Mouse (Mus musculus) heart, adult 18-20 months (tissue): ENCODE measurements around the gene Irf4. TPM values are rescaled to one million over a fixed set of nuclear protein-coding genes. Genes with fewer than 3 reads are reported as not detected.
A peak's percentile ranks its signal among the peaks of the same experiment; 100 is the strongest.

ENCODE experiments used
- DNase-seq, 2 experiments: peaks; one replicate each; pipeline ENCODE4 v3.0.0; 2021 to 2022; ENCODE audit warnings: mixed read lengths in 1 of 2
- total RNA-seq, 2 experiments: library from RNA; stranded (reverse); gene quantifications; 2 replicates each; pipeline ENCODE4 v1.2.3; 2021

Gene Irf4
- total RNA-seq, 2 experiments from 2014 or later: 1.1 to 5.5 TPM

DNA sequence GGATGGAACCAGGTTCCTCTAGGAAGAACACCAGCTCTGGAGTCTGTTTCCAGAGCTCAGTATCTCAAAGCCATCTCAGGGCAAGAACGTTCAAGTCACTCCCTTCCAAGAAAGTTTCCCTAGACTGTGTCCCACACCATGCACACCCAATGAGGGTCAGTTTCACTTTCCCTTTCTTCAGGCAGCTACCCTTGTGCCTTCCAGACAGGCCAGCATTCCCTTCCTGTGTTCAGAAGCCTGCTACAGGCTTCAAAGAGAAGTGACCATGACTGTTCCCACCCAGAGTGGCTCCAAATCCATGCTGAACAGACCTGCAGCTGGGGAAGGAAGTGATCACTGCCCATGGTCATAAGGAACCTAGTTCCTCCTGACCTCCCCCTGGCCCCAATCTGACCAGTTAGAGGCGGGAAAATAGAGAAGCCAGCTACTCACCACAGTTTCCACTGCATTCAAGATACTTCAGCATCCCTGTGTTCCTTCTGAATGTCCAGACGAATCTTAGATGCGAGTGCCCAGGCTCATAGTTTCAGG is 10.7 kb upstream of the Irf4 start:
- DNase-seq: peak in 1 of 2 experiments; percentile 39

DNA sequence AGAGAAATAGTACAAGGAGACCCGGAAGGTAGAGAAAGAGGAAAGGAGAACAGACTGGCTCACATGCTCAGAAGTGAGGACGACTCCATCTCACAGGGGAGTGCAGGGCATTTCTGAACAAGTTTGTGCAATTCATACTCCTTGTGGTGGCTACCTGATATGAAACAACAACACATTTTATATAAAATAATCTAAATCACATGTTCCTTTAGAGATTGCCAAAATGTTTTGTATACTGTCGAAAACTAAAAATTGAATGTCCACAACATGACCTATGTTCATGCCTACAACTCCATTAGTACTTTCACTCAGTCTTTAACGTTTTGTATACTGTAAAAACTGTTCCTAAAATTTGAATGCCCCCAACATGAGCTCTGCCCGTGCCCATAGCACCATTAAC is 7.9 kb upstream of the Irf4 start:
- no peak for DNase-seq

DNA sequence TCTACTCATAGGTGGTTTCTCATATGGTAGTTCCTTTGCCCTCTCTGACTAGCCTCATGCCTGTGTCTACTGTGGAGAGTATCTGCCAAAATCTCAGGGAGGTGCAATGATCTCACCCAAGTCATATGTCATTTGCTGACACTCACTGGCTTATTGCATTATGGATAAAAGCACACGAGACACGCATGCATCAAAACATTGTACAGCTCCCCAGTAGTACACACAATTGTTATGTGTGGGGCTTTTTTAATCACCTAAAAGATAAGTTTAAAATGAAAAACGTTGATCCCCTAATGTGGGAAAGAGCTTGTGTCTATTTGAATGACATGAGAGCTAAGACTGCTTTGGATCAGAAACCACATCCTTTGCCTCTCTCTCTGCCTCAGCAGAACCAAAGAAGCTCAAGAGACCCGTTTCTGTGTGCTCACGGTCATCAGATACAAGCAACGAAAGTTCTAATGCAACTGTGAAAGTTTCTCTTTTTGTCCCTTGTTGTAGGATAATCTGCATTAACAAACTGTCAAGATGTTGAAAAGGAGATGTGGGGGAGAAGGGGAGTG is 6.5 kb upstream of the Irf4 start:
- DNase-seq: no peak

DNA sequence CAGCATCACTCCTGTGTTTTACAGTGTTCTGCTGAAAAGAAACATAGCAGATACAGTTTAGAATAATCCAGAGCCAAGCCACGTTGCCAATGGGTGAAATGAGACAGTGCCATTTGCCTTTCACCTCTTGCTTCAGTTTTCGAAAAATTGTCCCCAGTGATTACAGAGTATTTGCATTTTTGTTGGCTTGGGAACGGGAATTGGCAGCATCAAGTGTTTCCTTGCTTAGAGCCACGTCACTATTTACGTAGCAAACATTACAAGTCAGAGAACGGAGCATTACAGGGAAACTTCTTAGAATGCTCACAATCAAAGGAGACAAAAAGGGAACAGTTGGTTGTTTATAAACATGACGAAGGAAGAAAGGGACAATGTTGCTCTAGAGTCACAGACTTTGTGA is 3.9 kb upstream of the Irf4 start:
- no peak for DNase-seq

DNA sequence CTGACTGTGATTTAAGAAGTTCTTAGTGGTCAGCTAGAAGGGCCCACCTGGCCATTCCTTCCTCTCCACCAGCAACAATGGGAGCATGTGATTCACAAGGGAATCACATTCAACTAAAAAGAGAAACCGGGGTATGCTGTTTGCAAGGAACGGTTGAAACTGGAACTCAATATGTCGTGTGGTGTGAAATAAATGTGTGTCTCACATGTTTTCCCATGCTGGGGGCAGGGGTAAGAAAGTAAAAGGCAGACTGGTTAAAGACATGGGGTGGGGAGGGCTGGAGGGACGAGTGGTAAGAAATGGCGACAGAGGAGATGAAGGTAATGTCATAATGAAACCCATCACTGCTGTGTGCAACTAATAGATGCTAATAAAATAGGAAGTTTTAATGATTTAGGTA is 2.0 kb upstream of the Irf4 start:
- DNase-seq: no peak

DNA sequence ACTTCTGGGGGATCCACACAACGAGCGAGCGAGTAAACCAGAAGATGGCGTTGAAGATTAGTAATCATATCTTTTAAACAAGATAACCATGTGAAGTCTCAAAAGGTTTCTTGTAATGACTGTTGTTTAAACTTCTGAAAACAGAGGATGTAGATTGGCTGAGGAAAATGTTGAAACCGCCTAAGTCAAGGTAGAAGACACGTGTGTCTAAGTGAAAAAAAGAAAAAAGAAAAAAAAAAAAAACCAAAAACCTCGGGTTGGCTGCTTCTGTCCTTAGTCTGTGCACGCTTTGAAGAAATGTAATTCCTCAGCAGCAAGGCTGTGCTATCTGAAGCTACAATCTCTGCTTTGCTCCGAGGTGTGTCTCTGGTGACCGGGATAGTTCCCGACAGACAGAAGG is 1.5 kb upstream of the Irf4 start:
- DNase-seq: no peak

DNA sequence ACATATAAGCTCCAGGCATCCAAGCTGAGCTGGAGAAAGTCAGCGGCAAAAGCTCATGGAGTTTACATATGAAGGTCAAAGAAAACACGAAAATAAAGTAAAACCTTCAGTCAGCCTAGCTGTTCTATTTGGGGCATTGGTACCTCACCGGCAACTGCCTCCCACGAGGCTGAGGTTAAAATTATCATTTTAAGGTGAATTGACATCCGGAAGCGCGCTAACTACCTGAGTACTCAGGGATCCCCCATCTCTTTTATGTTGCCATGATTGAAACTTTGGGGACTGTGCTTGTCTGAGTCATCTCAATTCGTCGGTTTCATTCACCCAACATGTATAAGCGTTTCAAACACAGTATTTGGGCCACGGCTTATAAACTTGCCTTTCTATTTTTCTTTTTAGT is 705 bp upstream of the Irf4 start:
- DNase-seq: no peak

DNA sequence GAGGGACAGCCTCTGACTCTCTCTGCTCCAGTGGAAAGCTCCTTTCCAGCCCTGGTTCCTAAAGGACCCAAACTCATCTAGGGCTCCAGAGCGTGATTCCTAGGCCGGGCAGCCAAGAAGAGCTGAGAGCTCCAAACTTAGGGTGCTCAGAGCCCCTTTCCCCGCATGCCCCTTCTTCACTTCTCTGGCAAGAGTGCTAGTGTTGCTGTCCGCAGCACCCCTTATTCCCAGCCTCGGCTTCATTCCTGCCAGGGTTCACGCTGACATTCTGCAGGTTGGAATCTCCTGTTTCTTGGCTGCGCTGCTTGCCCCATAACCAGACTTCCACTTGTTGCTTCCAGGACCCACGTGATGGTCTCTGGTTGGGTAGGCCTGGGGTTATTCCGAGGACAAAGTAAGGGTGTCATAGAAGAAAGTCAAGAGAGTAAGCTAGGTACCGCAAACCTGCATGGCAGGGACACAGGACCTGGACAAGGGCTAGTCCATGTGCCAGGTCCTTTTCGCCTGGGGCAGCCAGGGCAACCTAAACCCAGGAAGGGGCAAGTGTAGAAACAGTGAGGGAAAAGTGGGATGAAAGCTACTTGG is 623 bp downstream of the Irf4 start:
- DNase-seq: no peak

DNA sequence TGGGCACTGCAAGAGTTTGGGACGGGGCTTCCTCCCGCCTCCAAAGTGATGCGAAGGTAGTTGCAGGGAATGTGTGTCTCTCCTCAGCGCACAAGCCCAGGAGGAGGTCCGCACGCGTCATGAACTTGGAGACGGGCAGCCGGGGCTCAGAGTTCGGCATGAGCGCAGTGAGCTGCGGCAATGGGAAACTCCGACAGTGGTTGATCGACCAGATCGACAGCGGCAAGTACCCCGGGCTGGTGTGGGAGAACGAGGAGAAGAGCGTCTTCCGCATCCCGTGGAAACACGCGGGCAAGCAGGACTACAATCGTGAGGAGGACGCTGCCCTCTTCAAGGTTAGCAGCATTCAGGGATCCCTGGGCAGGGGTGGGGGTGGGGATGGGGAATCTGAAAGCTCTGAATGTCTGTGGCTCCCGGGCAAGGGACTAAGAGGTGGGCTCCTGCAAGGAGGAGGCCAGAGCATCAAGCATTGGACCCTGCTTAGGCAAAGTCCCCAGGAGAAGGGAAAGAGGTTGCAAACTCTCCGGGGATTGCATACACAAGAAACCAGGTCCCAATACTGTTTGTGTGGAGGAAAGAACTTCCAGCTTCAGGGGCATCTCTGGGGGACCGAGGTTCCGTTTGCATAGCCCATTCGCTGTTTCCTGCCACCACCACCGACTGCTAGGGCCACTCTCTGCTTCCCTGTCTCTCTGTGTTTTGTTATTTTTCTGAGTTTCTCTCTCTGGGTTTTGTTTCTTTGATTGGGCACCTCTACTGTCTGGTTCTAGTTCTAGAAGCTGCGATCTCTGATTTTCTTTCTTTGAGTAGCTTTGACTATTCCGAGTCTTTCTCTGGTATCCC is 1.7 kb downstream of the Irf4 start:
- DNase-seq: no peak

DNA sequence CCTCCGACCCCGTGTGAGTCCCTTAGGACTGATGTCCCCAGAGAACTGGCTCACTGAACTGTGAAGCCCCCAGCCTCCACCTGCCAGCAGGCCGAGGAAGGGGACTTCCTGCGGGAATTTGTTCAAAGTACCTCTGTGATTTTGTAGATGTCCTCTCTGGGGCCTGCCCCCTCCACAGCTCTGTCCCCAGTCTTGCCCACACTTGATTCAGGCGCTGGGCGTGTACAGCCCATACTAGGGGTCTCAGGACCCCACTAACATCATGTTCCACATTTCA is 2.2 kb downstream of the Irf4 start:
- no peak for DNase-seq

DNA sequence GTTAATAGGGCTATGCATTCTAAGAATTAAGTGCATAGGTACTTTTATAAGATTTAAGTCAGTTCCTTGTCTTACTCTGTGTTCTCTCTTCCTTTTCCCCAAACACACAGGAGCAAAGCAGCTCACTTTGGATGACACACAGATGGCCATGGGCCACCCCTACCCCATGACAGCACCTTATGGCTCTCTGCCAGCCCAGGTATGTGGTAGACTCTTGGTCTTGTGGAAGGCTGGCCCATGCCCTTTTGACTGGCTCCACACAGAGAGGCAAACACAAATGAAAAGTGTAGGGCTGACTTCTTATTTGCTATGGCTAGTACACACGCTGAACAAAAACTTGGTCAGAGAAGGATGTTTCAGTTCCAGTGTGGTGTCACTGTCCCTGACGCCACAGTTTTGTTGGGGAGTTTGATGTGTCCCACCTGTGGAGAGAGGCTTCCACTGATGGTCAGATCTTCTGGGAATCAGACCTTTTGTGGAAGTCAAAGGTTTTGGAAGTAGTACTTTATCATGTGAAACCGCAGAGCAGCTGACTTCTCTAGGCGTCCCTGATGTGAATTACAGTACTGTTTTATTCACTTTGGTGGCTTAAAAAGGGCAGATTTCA is 3.7 kb downstream of the Irf4 start:
- DNase-seq: no peak

DNA sequence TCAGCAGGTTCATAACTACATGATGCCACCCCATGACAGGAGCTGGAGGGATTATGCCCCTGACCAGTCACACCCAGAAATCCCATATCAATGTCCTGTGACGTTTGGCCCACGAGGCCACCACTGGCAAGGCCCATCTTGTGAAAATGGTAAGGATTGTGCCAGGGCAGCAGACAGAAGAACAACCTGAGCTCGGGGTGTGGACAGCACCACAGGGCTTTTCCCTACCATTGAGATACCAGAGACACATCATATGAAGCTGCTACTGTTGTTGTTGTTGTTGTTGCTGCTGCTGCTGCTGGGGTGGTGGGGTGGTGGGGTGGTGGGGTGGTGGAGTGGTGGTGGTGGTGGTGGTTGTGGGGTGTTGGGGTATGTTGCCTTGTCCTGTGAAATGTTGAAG is 4.4 kb downstream of the Irf4 start:
- DNase-seq: no peak

DNA sequence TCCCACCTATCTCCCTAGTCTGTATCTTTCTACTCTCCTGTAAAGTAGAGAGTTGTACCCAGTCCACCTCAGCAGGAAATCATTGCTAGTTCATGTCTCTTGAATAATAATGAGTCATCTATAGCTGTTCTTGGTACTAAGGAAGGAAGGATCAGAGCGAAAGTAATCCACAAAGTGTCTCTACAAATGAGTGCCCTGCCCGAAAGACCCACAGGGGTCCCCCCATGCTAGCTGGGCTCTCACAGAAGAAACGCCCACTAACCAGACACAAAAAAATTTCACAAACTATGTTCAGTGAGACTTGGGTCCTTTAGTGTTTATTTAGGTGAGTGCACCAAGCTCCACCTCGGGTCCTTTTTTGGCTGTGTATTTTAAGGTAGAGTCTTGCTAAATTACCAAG is 5.0 kb downstream of the Irf4 start:
- DNase-seq: no peak

DNA sequence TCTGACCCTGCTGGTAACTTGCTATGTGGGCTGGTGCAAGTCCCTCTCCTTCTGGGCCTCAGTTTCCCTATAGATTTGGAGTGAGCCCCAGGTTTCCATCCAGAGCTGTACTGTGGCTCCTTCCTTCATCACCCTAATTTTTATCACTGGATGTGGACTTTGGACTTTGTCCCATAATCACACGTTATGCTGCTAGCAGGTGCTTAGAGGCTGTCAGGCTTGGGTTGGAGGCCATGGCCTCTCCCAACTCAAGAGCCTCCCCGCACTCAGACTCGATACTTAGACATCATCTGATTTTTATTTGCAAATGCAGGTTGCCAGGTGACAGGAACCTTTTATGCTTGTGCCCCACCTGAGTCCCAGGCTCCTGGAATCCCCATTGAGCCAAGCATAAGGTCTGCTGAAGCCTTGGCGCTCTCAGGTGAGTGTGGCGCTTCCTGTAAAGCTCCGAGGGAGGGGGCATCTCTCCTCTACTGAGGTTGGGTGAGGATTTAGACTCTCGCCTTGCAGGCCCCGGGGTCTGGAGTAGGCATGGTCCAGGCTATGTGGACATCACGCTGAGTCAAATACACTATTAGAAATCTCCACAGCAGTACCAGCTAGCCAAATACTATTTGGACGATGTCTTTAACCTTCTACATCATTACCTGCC is 5.9 kb downstream of the Irf4 start:
- no peak for DNase-seq

DNA sequence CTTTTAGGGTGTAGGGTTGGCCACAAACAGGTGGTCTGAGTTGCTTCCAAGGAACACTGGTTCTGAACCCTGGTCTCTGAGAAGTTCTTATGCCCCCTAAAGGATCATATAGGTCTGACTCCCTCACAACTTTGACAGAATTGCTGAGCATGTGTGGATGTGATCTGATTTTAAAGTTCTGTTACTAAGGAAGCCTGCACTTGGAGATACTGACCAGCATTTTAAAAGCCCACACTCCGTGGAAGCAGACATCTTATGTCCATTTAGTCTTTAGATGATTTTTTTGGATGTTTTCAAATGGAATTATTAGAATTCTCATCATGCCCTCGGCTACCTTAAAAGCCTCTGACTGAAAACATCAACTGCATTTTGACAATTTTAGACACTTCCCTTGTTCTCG is 6.6 kb downstream of the Irf4 start:
- no peak for DNase-seq

DNA sequence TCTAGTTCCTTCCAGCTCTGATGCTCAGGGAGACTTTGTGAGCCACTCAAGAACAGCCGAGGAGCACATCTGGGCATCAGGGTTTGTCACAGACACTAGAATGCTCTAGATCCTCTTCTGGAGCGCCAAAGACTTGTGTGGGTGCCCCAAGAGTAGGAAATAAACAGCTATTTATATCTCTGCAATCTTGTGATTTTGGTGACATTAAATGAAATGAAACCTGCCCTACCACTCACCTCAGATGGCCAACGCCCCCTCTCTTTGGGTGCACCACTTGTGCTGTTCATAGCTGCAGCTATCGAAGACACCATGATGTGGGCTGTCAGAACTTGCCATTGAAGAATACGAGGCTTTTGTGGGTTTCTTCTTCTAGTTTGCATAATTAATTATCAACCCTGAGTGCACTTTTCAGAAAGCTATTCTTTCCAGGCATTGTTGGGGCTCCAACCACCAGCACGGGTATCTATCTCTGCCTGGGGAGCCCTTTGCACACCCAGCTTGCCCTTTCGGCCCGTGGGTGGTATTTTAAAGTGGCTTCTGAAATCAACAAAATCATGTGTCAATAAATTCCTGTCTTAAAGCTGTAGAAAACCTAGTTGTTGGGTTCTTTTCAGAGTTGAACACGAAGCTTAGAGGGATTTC is 7.1 kb downstream of the Irf4 start:
- no peak for DNase-seq

DNA sequence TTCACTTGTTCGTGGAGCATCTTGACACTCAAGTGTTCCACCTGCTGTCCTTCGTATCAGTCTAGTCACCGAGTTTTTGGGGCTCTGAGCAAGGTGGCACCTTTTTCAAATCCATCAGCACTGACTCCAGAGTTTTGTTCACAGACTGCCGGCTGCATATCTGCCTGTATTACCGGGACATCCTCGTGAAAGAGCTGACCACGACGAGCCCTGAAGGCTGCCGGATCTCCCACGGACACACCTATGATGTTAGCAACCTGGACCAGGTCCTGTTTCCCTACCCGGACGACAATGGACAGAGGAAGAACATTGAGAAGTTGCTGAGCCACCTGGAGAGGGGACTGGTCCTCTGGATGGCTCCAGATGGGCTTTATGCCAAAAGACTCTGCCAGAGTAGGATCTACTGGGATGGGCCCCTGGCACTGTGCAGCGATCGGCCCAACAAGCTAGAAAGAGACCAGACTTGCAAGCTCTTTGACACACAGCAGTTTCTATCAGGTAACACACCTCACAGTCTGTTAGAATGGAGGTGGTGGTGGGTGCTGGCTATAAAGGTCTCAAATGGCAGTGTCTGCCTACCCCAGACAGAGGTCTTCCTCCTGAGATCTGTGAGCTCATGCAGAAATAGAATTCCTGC is 8.4 kb downstream of the Irf4 start:
- no peak for DNase-seq

DNA sequence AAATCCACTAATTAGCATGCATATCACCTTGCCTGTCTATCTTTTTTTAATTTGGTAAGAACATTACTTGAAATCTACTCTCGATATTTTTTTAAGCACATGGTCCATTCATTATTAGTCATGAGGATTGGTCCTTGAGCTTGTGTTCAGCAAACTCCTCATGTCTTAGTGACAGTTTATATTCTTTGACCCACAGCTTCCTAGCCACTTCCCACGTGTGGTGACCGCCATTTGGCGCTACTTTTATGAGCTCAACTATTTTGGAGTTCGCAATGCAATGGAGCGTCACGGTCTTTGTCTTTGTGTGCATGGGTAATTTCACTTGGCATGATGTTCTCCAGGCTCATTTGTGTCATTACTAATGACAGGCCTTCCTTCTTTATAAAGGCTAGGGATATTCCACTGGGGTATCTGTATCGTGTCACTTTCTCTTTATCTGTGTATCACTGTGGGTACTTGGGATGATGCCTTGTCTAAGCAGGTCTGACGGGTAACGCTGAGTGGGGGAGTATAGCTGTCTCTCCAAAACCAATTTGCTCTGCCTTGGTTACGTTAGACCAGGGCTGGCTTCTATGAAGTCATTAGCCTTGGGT is 9.9 kb downstream of the Irf4 start:
- no peak for DNase-seq

DNA sequence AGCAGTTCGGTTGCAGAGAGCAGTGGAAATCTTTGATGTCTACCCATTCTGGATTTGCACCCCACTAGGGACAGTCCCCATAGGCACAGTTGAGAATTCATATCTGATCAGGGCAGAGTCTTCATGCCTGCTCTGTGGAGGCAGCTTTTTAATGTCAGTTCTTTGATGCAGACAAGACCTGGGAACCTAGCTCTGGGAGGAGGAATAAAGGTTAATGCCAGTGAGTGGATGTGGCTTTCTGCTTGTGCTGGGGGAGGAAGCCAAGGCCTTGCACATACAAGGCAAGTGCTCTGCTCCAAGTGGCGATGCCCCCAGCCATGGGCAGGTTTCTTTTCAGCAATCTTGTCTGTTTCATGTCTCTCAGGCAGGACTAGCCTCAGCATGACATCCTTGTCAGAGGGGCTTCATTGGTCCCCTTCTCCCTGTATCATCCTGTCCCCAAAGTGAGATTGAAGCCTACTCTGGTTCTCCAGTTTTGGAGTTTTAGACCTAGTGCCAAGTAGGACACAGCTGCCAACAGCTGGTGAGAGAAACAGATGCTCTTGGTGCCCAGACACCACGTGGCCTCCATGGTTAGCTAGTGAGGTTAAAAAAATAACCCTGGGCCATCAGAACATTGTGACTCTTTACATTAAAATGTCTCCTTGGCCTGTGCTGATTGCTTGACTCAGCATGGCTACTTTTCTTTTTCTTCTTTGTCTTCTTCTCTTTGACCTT is 11.5 kb downstream of the Irf4 start:
- DNase-seq: no peak

DNA sequence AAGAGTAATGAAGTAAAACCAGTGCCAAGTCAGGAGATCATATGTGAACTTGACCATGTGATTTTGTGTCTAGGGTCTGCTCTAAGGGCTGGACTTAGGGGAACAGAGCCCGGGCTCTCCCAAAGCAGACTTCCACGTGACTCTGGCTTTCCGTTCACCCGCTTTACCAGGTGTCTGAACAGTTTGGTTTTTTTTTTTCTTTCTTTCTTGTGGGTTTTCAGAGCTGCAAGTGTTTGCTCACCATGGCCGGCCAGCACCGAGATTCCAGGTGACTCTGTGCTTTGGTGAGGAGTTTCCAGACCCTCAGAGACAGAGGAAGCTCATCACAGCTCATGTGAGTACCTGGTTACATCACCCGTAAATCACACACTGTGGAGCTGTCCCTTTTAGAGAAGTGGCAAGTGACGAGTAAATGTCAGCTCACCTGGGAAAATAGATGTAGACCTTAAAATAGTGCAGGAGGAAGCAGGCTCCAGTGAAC is 12.2 kb downstream of the Irf4 start:
- DNase-seq: no peak

DNA sequence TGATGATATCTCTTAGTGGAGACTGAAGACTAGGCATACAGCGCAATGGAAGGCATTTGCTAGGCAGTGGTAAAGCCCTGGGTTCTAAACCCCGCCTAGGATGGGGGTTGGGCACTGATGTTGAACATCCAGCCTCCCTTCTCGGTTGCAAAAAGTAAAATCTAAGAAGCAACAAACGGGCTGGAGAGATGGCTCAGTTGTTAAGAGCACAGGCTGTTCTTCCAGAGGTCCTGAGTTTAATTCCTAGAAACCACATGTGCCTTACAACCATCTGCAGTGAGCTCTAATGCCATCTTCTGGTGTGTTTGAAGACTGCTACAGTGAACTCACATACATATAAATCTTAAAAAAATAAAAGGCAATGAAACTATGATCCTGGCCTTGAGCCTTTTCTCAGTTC is 13.2 kb downstream of the Irf4 start:
- no peak for DNase-seq
